ENCODE assay signal across 18 mouse cellular contexts in genomic region chr13:19182259-19182658, GRCm38 (mm10).
DNase-seq lines count a peak whose midpoint lies in the region; ATAC-seq and TF ChIP-seq lines count a peak whose summit lies in the region.
"Had no signal": no experiment of that assay in that cellular context is flagged by ENCODE, and none has a peak within 500 bp of the region (broad histone marks: within the 10 kb centered on the region; RNA-seq: fewer than 3 reads in every experiment).

No protein-coding gene starts in this region.

- H3K27me3 ChIP-seq in heart, embryonic 16.5 days (ENCODE audit: control insufficient read depth, insufficient read depth, low read length) = no peaks in the 10 kb centered on the region
- H3K27me3 ChIP-seq in heart, adult 2 months (ENCODE audit: control insufficient read depth, insufficient read depth, low read length) = no peaks in the 10 kb centered on the region
- H3K27me3 ChIP-seq: heart, embryonic 15.5 days; hindbrain, embryonic 13.5 days; limb, embryonic 13.5 days; midbrain, embryonic 12.5 days had no signal

- no peaks in the 10 kb centered on the region for H3K9me3 ChIP-seq in heart, embryonic 16.5 days (replicated peaks; ENCODE audit: control insufficient read depth, low read length)
- H3K9me3 ChIP-seq: heart, embryonic 15.5 days; hindbrain, embryonic 13.5 days; limb, embryonic 13.5 days; midbrain, embryonic 12.5 days had no signal

- no peak overlapping the region for H3K4me2 ChIP-seq in heart, embryonic 16.5 days (ENCODE audit: low read depth, low read length)
- H3K4me2 ChIP-seq: heart, embryonic 15.5 days; hindbrain, embryonic 13.5 days; limb, embryonic 13.5 days; lung, embryonic 14.5 days; midbrain, embryonic 12.5 days had no signal

- intact Hi-C loops in heart, adult 2 months (cut with DNase I) = no loop called here

- DNase-seq in heart, adult 2 months = no peak
- DNase-seq in thymus, postnatal 14 days = peak; percentile 68
- no peak for DNase-seq in layer of hippocampus, adult 2 months (ENCODE audit: low spot score in 2 of 2)
- DNase-seq in layer of hippocampus, postnatal 25 days (ENCODE audit: extremely low spot score in 1 of 2, low spot score in 1 of 2) = no peak
- DNase-seq in adrenal gland, postnatal 36 days = no peak
- DNase-seq: cerebellum, adult 2 months; kidney, adult 18-20 months; lung, embryonic 14.5 days had no signal

- H3K79me2 ChIP-seq in heart, adult 2 months (replicated peaks; ENCODE audit: control insufficient read depth, insufficient read depth, low read length) = no peaks in the 10 kb centered on the region

- no peak for TF ChIP-seq EP300 in heart, adult 2 months (IDR thresholded peaks at IDR 0.05; ENCODE audit: insufficient read depth, low read depth, low read length)

- TF ChIP-seq CTCF in heart, adult 2 months (IDR thresholded peaks at IDR 0.05) = no peak
- TF ChIP-seq CTCF in layer of hippocampus, adult 2 months (conservative IDR thresholded peaks at IDR 0.05) = no peak

- H3K4me3 ChIP-seq in heart, embryonic 16.5 days (ENCODE audit: low read length) = no peak overlapping the region
- H3K4me3 ChIP-seq in heart, adult 2 months = no peak overlapping the region
- no peak overlapping the region for H3K4me3 ChIP-seq in layer of hippocampus, adult 2 months
- H3K4me3 ChIP-seq: erythroblast, embryonic 14.5 days; heart, embryonic 15.5 days; hindbrain, embryonic 13.5 days; left cerebral cortex, adult 2 months; limb, embryonic 13.5 days; midbrain, embryonic 12.5 days had no signal

- no peak overlapping the region for H3K9ac ChIP-seq in heart, embryonic 16.5 days (ENCODE audit: low read length)
- no peak overlapping the region for H3K9ac ChIP-seq in heart, adult 2 months (ENCODE audit: low read depth, low read length)
- H3K9ac ChIP-seq: heart, embryonic 15.5 days; hindbrain, embryonic 13.5 days; limb, embryonic 13.5 days; lung, embryonic 14.5 days; midbrain, embryonic 12.5 days had no signal

- no peak overlapping the region for H3K27ac ChIP-seq in heart, embryonic 16.5 days (ENCODE audit: low read length)
- no peak overlapping the region for H3K27ac ChIP-seq in heart, adult 2 months
- H3K27ac ChIP-seq in layer of hippocampus, adult 2 months = no peak overlapping the region
- H3K27ac ChIP-seq: heart, embryonic 15.5 days; hindbrain, embryonic 13.5 days; left cerebral cortex, adult 2 months; limb, embryonic 13.5 days; midbrain, embryonic 12.5 days; stomach, postnatal 0 days had no signal

- peak; percentile 74 for ATAC-seq in heart, embryonic 16.5 days (replicated peaks; ENCODE audit: extremely low read depth, insufficient read depth, low FRiP score)
- ATAC-seq in activated CD4-positive, CD25-positive, alpha-beta regulatory T cell, adult 4 months = peak; percentile 93
- peak; percentile 59 for ATAC-seq in megakaryocyte progenitor cell, adult 5-6 weeks (replicated peaks; ENCODE audit: poor library complexity)

- no peaks in the 10 kb centered on the region for H3K36me3 ChIP-seq in heart, embryonic 16.5 days (ENCODE audit: control insufficient read depth, insufficient read depth)
- H3K36me3 ChIP-seq in heart, adult 2 months (ENCODE audit: control insufficient read depth, insufficient read depth, low read length) = no peaks in the 10 kb centered on the region
- H3K36me3 ChIP-seq: heart, embryonic 15.5 days; hindbrain, embryonic 13.5 days; limb, embryonic 13.5 days; midbrain, embryonic 12.5 days had no signal

- no peaks in the 10 kb centered on the region for H3K4me1 ChIP-seq in heart, embryonic 16.5 days (ENCODE audit: control insufficient read depth, insufficient read depth, low read length)
- H3K4me1 ChIP-seq in heart, adult 2 months (ENCODE audit: control insufficient read depth, insufficient read depth, low read length) = no peaks in the 10 kb centered on the region
- H3K4me1 ChIP-seq: heart, embryonic 15.5 days; hindbrain, embryonic 13.5 days; limb, embryonic 13.5 days; midbrain, embryonic 12.5 days had no signal

- WGBS in heart, embryonic 16.5 days = 30% methylated on average over 8 of the region's 8 CpGs
- 20% methylated on average over 8 of the region's 8 CpGs for WGBS in heart, adult 2 months

- no peak for TF ChIP-seq POLR2A in heart, adult 2 months (IDR thresholded peaks at IDR 0.05; ENCODE audit: insufficient read depth, low read depth, low read length)
